Mouse (Mus musculus) lung, postnatal 0 days (tissue): ENCODE results near the gene Awat1. TPM values are rescaled to one million over a fixed set of nuclear protein-coding genes. Genes with fewer than 3 reads are reported as not detected.

Experiments
- ATAC-seq: fragments of 200-750 bp; cut with Nextera tagmentation; 2 replicates; pipeline ENCODE4 v1.8.0; 2017; ENCODE audit warnings: moderate library complexity
- DNase-seq: peaks from one replicate; pipeline ENCODE4 v3.0.0-alpha.2; 2016; ENCODE audit warnings: low spot score
- H3K27ac ChIP-seq: fragments of 300-500 bp; sonication (generic); 2 replicates; pipeline ENCODE4 v1.5.1; 2014; ENCODE audit warnings: antibody characterized with exemption, mild to moderate bottlenecking, low read length, mixed read lengths
- H3K27me3 ChIP-seq: fragments of 300-500 bp; sonication (generic); replicated peaks from 2 replicates; pipeline ENCODE4 v1.6.1; 2014; ENCODE audit warnings: low read length, mixed read lengths; ENCODE audit not compliant: insufficient read depth
- H3K36me3 ChIP-seq: fragments of 300-500 bp; sonication (generic); 2 replicates; pipeline ENCODE4 v1.6.1; 2014; ENCODE audit warnings: low read length, mixed read lengths; ENCODE audit not compliant: insufficient read depth
- H3K4me1 ChIP-seq: fragments of 300-500 bp; sonication (generic); 2 replicates; pipeline ENCODE4 v1.6.1; 2014; ENCODE audit warnings: antibody characterized with exemption, low read depth, low read length, mixed read lengths; ENCODE audit not compliant: insufficient read depth
- H3K4me2 ChIP-seq: fragments of 300-500 bp; sonication (generic); replicated peaks from 2 replicates; pipeline ENCODE4 v1.6.1; 2014; ENCODE audit warnings: low read depth, mild to moderate bottlenecking, low read length, moderate library complexity, mixed read lengths
- H3K4me3 ChIP-seq: fragments of 300-500 bp; sonication (generic); 2 replicates; pipeline ENCODE4 v1.5.1; 2014; ENCODE audit warnings: low read depth, low read length
- H3K9ac ChIP-seq: fragments of 300-500 bp; sonication (generic); replicated peaks from 2 replicates; pipeline ENCODE4 v1.6.1; 2014; ENCODE audit warnings: low read depth, mild to moderate bottlenecking
- H3K9me3 ChIP-seq: fragments of 300-500 bp; sonication (generic); 2 replicates; pipeline ENCODE4 v1.6.1; 2016; ENCODE audit warnings: low read length, mixed read lengths
- CTCF ChIP-seq: IDR thresholded peaks from 2 replicates; pipeline ENCODE4 v1.5.1; 2016; ENCODE audit warnings: antibody characterized with exemption, mild to moderate bottlenecking
- EP300 ChIP-seq: IDR thresholded peaks from 2 replicates; pipeline ENCODE4 v1.6.1; 2016; ENCODE audit warnings: antibody characterized with exemption, mild to moderate bottlenecking, control low read depth
- WGBS: fragments of 180-500 bp; shearing (Covaris S2); extraction: QIAGEN DNeasy Blood & Tissue Kit; methylation state at CpG from one replicate; pipeline ENCODE4 v1.1.7; 2014; 5-methylcytosine and 5-hydroxymethylcytosine counted together
- polyA plus RNA-seq: library from polyadenylated mRNA; unstranded; fragments of >200 nt; fragmentation: Nextera tagmentation; extraction: Ambion mirVana; gene quantifications from 2 replicates; pipeline ENCODE4 v1.2.1, GENCODE M21; 2015

The Awat1 gene
- polyA plus RNA-seq, result 0.08 and 0.10 TPM in 2 replicates

GRCm38 (mm10) chrX:100571951-100572350, at the start of gene Awat1:
TSS of gene Awat1 (plus strand) at chrX:100572251.
- TF ChIP-seq CTCF (no peak), EP300 (no peak)
- DNase-seq (no peak), ATAC-seq (no peak)
- H3K27me3 ChIP-seq, result no peaks in the 10 kb centered on the region
- no peak within 1 kb of the TSS for H3K27ac ChIP-seq
- H3K4me1 ChIP-seq, result no peaks in the 10 kb centered on the region
- H3K4me2 ChIP-seq, result no peak within 1 kb of the TSS
- no peaks in the 10 kb centered on the region for H3K9me3 ChIP-seq
- H3K36me3 ChIP-seq, result no peaks in the 10 kb centered on the region
- WGBS, result 88% methylated on average over 1 of the region's 1 CpGs
- no peak within 1 kb of the TSS for H3K4me3 ChIP-seq
- H3K9ac ChIP-seq, result no peak within 1 kb of the TSS

- Histone ChIP-seq H3K4me3 (no peak within 1 kb of the TSS), H3K4me2 (no peak within 1 kb of the TSS), H3K27ac (no peak within 1 kb of the TSS), H3K9me3 (no peaks in the 10 kb centered on the region), H3K36me3 (no peaks in the 10 kb centered on the region), H3K4me1 (no peaks in the 10 kb centered on the region), H3K27me3 (no peaks in the 10 kb centered on the region), H3K9ac (no peak within 1 kb of the TSS)
- DNase-seq, result no peak
- ATAC-seq, result no peak
- TF ChIP-seq EP300 (no peak), CTCF (no peak)
- 80% methylated on average over 4 of the region's 4 CpGs for WGBS
These were observed 47.6 kb upstream of the Awat1 start, which contains the start of gene Dgat2l6 for GRCm38 (mm10) chrX:100524471-100524870. TSS of gene Dgat2l6 (plus strand) at chrX:100524838.

GRCm38 (mm10) chrX:100556026-100556425, 16.0 kb upstream of the Awat1 start:
- no peak for DNase-seq
- Histone ChIP-seq H3K9ac (no peak overlapping the region), H3K27me3 (no peaks in the 10 kb centered on the region), H3K9me3 (no peaks in the 10 kb centered on the region), H3K4me1 (no peaks in the 10 kb centered on the region), H3K4me3 (no peak overlapping the region), H3K27ac (no peak overlapping the region), H3K4me2 (no peak overlapping the region), H3K36me3 (no peaks in the 10 kb centered on the region)
- TF ChIP-seq EP300, result no peak
- no peak for ATAC-seq
- whole genome bisulfite sequencing, result 63% methylated on average over 3 of the region's 3 CpGs

GRCm38 (mm10) chrX:100565696-100566095, 6.4 kb upstream of the Awat1 start:
- Histone ChIP-seq H3K4me2 (no peak overlapping the region), H3K27me3 (no peaks in the 10 kb centered on the region), H3K4me3 (no peak overlapping the region), H3K9me3 (no peaks in the 10 kb centered on the region), H3K4me1 (no peaks in the 10 kb centered on the region), H3K9ac (no peak overlapping the region), H3K27ac (no peak overlapping the region), H3K36me3 (no peaks in the 10 kb centered on the region)
- DNase-seq (no peak), ATAC-seq (no peak)
- TF ChIP-seq EP300 (no peak), CTCF (no peak)
- 78% methylated on average over 3 of the region's 3 CpGs for WGBS

- TF ChIP-seq CTCF, result no peak
- TF ChIP-seq EP300, result no peak
- Histone ChIP-seq H3K4me1 (no peaks in the 10 kb centered on the region), H3K4me2 (no peak within 1 kb of the TSS), H3K27ac (no peak within 1 kb of the TSS), H3K9me3 (no peaks in the 10 kb centered on the region), H3K36me3 (no peaks in the 10 kb centered on the region), H3K9ac (no peak within 1 kb of the TSS), H3K4me3 (no peak within 1 kb of the TSS), H3K27me3 (no peaks in the 10 kb centered on the region)
- DNase-seq, result no peak
- no peak for ATAC-seq
- 44% methylated on average over 4 of the region's 4 CpGs for WGBS
These were observed 22.7 kb downstream of the Awat1 start, which contains the start of gene P2ry4 for GRCm38 (mm10) chrX:100594791-100595190. TSS of gene P2ry4 (minus strand) at chrX:100594869.

GRCm38 (mm10) chrX:100597439-100597838, 25.4 kb downstream of the Awat1 start:
- 26% methylated on average over 5 of the region's 5 CpGs for WGBS
- peak; percentile 59; the same call in 1 of the 2 replicates for ATAC-seq
- TF ChIP-seq EP300, result no peak
- peak; percentile 70 for TF ChIP-seq CTCF

GRCm38 (mm10) chrX:100599755-100600154, 27.7 kb downstream of the Awat1 start:
- TF ChIP-seq EP300, result no peak
- TF ChIP-seq CTCF, result no peak
- no peak for ATAC-seq
- WGBS, result 59% methylated on average over 4 of the region's 4 CpGs

More at GRCm38 (mm10) chrX:100597439-100597838, 25.4 kb downstream of the Awat1 start:
- no peak overlapping the region for H3K4me3 ChIP-seq
- DNase-seq, result peak; percentile 68
- no peak overlapping the region for H3K27ac ChIP-seq
- no peaks in the 10 kb centered on the region for H3K9me3 ChIP-seq
- H3K27me3 ChIP-seq, result no peaks in the 10 kb centered on the region
- H3K4me2 ChIP-seq, result no peak overlapping the region
- H3K36me3 ChIP-seq, result no peaks in the 10 kb centered on the region
- no peaks in the 10 kb centered on the region for H3K4me1 ChIP-seq
- no peak overlapping the region for H3K9ac ChIP-seq

More at GRCm38 (mm10) chrX:100599755-100600154, 27.7 kb downstream of the Awat1 start:
- H3K4me3 ChIP-seq, result no peak overlapping the region
- no peak overlapping the region for H3K9ac ChIP-seq
- no peak for DNase-seq
- H3K27ac ChIP-seq, result no peak overlapping the region
- no peaks in the 10 kb centered on the region for H3K27me3 ChIP-seq
- H3K4me1 ChIP-seq, result no peaks in the 10 kb centered on the region
- H3K9me3 ChIP-seq, result no peaks in the 10 kb centered on the region
- no peak overlapping the region for H3K4me2 ChIP-seq
- no peaks in the 10 kb centered on the region for H3K36me3 ChIP-seq
